Mouse (Mus musculus): ENCODE results near the gene Gba.

DNA sequence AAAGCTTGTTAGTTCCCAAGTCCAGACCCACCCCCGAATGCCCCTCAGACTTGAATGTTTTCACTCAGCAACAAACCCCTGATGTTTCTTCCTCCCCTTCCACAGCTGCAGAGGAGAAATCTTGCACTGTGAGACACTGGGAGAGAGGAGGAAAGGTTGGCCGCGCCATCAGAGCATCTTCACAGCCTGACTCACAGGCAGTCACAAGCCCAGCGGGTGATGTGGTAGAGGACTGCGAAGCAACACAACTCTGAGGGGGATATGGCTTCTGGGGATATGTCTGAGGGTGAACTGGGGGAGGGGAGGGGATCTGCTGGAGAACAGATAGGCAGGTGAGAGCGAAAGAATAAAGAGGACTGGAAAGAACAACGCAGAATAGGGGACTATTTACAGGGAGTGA is 44.1 kb upstream of the Gba start:
- TF ChIP-seq GATA1 (IDR thresholded peaks at IDR 0.05; ENCODE audit: borderline replicate concordance, low read length): no peak
- TF ChIP-seq FLI1 (IDR thresholded peaks at IDR 0.05; ENCODE audit: low read length): no peak
